Mouse (Mus musculus): ENCODE results near the gene Gm49340. TPM values are rescaled to one million over a fixed set of nuclear protein-coding genes. Genes with fewer than 3 reads are reported as not detected.

Gene Gm49340
- total RNA-seq, 2 experiments from 2014 or later, result not detected

Other genes with a start within 250 kb of the Gm49340 start
- under 1 TPM; 0.10 to 0.17 TPM for gene Itgae, start 239.2 kb upstream of the Gm49340 start, total RNA-seq (2021)
- gene Haspin, start 191.4 kb upstream of the Gm49340 start, total RNA-seq (2021), result under 1 TPM; 0.10 to 0.15 TPM
- gene P2rx5, start 169.3 kb upstream of the Gm49340 start, total RNA-seq (2021), result 1 to 10 TPM; 1.4 to 2.5 TPM
- 10 to 100 TPM; 51.6 to 52.4 TPM for gene Emc6, start 152.7 kb upstream of the Gm49340 start, total RNA-seq (2021)
- 1 to 10 TPM; 8.6 to 8.7 TPM for gene Tax1bp3, start 152.7 kb upstream of the Gm49340 start, total RNA-seq (2021)
- gene Ctns, start 130.7 kb upstream of the Gm49340 start, total RNA-seq (2021), result 10 to 100 TPM; 21.1 to 22.1 TPM
- 1 to 10 TPM; 3.7 to 4.0 TPM for gene Shpk, start 130.3 kb upstream of the Gm49340 start, total RNA-seq (2021)
- under 1 TPM in 1 of 2 experiments, not detected in 1; 0.23 TPM for gene Trpv1, start 95.4 kb upstream of the Gm49340 start, total RNA-seq (2021)
- gene Trpv3, start 62.4 kb upstream of the Gm49340 start, total RNA-seq (2021), result under 1 TPM; 0.41 to 0.45 TPM
- gene Aspa, start 145 bp upstream of the Gm49340 start, total RNA-seq (2021), result 10 to 100 TPM; 13.9 to 14.8 TPM
- not detected for gene Spata22, start within 50 bp of the Gm49340 start, total RNA-seq (2021)
- not detected for gene Olfr20, start 21.0 kb downstream of the Gm49340 start, total RNA-seq (2021)
- not detected for gene Olfr376, start 41.5 kb downstream of the Gm49340 start, total RNA-seq (2021)
- gene Olfr1, start 69.9 kb downstream of the Gm49340 start, total RNA-seq (2021), result not detected
- not detected for gene Olfr378, start 98.7 kb downstream of the Gm49340 start, total RNA-seq (2021)
- gene Olfr380, start 127.8 kb downstream of the Gm49340 start, total RNA-seq (2021), result not detected
- not detected for gene Olfr381, start 161.9 kb downstream of the Gm49340 start, total RNA-seq (2021)
- not detected for gene Olfr382, start 187.5 kb downstream of the Gm49340 start, total RNA-seq (2021)